Mouse (Mus musculus) bone marrow, adult 2 months (tissue): ENCODE results near the gene Cmklr1. TPM values are rescaled to one million over a fixed set of nuclear protein-coding genes. Genes with fewer than 3 reads are reported as not detected.

ENCODE experiments used
- H3K27ac ChIP-seq: fragments of 200-500 bp; 2 replicates; pipeline ENCODE4 v1.5.1; 2012; ENCODE audit warnings: low read depth, mild to moderate bottlenecking, control low read depth, inconsistent platforms, low read length; ENCODE audit not compliant: control insufficient read depth, poor library complexity, insufficient read depth
- H3K4me1 ChIP-seq: fragments of 200-500 bp; 2 replicates; pipeline ENCODE4 v1.6.1; 2011; ENCODE audit warnings: low read length; ENCODE audit not compliant: control insufficient read depth, insufficient read depth
- H3K4me3 ChIP-seq: fragments of 200-500 bp; replicated peaks from 2 replicates; pipeline ENCODE3; 2011; ENCODE audit warnings: mild to moderate bottlenecking, low read depth, low read length, control low read depth; ENCODE audit not compliant: control insufficient read depth
- CTCF ChIP-seq: fragments of 200-500 bp; IDR thresholded peaks from 2 replicates; pipeline ENCODE4 v1.5.1; 2011; ENCODE audit warnings: low read length, control low read depth; ENCODE audit not compliant: control insufficient read depth, insufficient read depth
- POLR2A ChIP-seq: fragments of 200-500 bp; IDR thresholded peaks from 2 replicates; pipeline ENCODE4 v1.6.1; 2011; ENCODE audit warnings: low read depth, mild to moderate bottlenecking, control low read depth, low read length, borderline replicate concordance; ENCODE audit not compliant: control insufficient read depth
- WGBS: fragments of 180-500 bp; shearing (Covaris S2); methylation state at CpG from one replicate; pipeline ENCODE4 v1.1.7; 2018; 5-methylcytosine and 5-hydroxymethylcytosine counted together
- polyA plus RNA-seq: library from polyadenylated mRNA; stranded (reverse); fragments of >200 nt; gene quantifications from 2 replicates; pipeline ENCODE4 v1.2.4, GENCODE M21; 2011; ENCODE audit warnings: low replicate concordance; ENCODE audit not compliant: missing spikeins, insufficient read depth, insufficient read length

The Cmklr1 gene
- polyA plus RNA-seq, 1 experiment: 2.6 TPM

DNA sequence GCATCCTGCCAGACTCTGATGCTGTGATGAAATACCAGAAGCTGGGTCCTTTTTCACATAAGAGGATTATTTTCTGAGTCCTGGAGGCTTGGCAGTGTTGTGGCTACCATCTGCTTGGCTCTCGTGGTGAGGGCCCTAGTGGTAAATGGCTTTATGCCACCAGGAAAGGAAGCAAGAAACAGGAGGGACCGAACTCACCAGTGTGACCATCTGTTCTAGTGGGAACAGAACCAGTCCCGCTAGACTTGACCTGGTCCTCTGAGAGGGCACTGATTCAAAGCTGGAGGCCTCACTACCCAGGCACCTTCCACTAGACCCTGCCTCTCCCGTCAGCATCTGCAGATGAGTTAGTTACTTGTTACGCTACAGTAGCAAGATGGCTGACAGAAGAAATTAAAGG lies 33.0 kb upstream of the Cmklr1 start:
- no peaks in the 10 kb centered on the region for H3K4me1 ChIP-seq
- 60% methylated on average over 5 of the region's 5 CpGs for WGBS
- TF ChIP-seq POLR2A (no peak), CTCF (no peak)
- H3K4me3 ChIP-seq: no peak overlapping the region
- H3K27ac ChIP-seq: no peak overlapping the region

GRCm38 (mm10) chr5:113682472-113682871 lies 32.2 kb upstream of the Cmklr1 start:
- no peak overlapping the region for H3K4me3 ChIP-seq
- H3K4me1 ChIP-seq: no peaks in the 10 kb centered on the region
- WGBS: 85% methylated on average over 3 of the region's 3 CpGs
- no peak for TF ChIP-seq CTCF
- TF ChIP-seq POLR2A: no peak
- no peak overlapping the region for H3K27ac ChIP-seq

DNA sequence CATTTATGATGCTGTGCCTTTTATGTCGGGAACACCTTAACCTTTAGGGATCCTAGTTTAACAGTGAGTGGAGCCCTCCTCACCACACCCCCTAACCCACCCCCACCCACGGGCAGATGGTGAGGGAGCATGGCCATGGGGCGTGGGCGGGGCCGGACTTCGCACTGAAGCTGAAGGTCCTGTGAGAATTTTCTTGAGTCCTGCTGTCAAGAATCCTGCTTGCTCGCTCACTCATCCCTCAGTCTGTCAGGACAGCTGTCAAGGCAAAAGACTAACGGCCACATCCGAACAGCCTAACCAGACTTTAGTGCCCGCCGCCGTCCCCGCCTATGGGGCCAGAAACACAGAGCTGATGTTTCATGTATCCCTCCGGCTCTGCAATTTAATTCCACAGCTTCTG lies 31.0 kb upstream of the Cmklr1 start:
- Histone ChIP-seq H3K27ac (no peak overlapping the region), H3K4me3 (no peak overlapping the region), H3K4me1 (no peaks in the 10 kb centered on the region)
- TF ChIP-seq CTCF (no peak), POLR2A (no peak)
- 84% methylated on average over 14 of the region's 14 CpGs for WGBS

DNA sequence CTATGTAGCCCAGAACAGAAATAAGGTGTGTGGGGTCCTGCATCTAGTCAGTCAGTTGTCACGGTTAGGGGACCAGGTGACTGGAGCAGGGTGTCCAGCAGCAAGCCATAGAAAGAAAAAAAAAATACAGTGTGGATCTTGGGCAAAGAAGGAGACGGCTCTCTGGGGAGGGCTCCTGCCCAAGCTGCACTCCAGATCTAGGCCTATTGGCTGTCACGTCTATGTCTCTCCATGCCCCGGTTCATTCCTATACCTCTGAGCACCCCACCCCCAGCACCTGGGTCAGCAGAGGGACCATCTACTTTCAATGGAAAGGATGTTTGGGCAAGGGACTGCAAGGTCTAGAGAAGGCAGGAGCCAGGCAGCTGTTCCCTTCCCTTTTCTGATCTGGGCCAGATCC lies 29.3 kb upstream of the Cmklr1 start:
- H3K4me3 ChIP-seq: no peak overlapping the region
- H3K4me1 ChIP-seq: no peaks in the 10 kb centered on the region
- H3K27ac ChIP-seq: no peak overlapping the region
- WGBS: 87% methylated on average over 4 of the region's 4 CpGs
- no peak for TF ChIP-seq CTCF
- no peak for TF ChIP-seq POLR2A

- H3K4me1 ChIP-seq: no peaks in the 10 kb centered on the region
- no peak for TF ChIP-seq POLR2A
- TF ChIP-seq CTCF: no peak
- WGBS: 76% methylated on average over 10 of the region's 10 CpGs
- no peak overlapping the region for H3K27ac ChIP-seq
- no peak overlapping the region for H3K4me3 ChIP-seq
These were observed 28.7 kb upstream of the Cmklr1 start for GRCm38 (mm10) chr5:113678743-113679452.

DNA sequence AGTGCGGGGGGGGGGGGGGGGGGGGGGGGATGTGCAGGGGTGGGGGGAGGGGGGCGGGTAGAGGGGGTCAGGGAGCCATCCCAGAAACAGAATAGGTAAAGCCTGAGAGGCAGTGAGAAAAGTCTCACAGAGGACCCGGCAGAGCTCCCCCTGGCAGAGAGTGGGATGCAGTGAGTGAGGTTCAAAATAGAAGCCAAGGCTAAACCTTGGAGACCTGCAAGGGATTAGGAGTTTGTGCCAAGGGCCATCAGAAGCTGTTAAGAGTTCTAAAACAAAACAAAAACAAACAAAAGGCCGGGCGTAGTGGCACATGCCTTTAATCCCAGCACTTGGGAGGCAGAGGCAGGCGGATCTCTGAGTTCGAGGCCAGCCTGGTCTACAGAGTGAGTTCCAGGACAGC lies 27.3 kb upstream of the Cmklr1 start:
- TF ChIP-seq CTCF (no peak), POLR2A (no peak)
- Histone ChIP-seq H3K4me3 (no peak overlapping the region), H3K4me1 (no peaks in the 10 kb centered on the region), H3K27ac (no peak overlapping the region)
- 87% methylated on average over 5 of the region's 7 CpGs for whole genome bisulfite sequencing

- Histone ChIP-seq H3K4me1 (peaks cover 4% of the 10 kb centered on the region), H3K4me3 (no peak overlapping the region), H3K27ac (no peak overlapping the region)
- TF ChIP-seq CTCF (no peak), POLR2A (no peak)
- WGBS: 81% methylated on average over 7 of the region's 7 CpGs
These were observed 24.6 kb upstream of the Cmklr1 start for GRCm38 (mm10) chr5:113674851-113675250.

GRCm38 (mm10) chr5:113672456-113672855 lies 22.2 kb upstream of the Cmklr1 start:
- peaks cover 4% of the 10 kb centered on the region for H3K4me1 ChIP-seq
- TF ChIP-seq POLR2A: no peak
- no peak for TF ChIP-seq CTCF
- peak overlapping the region; percentile 6; the same call in 1 of the 2 replicates for H3K27ac ChIP-seq
- H3K4me3 ChIP-seq: no peak overlapping the region
- WGBS: 7% methylated on average over 7 of the region's 7 CpGs

DNA sequence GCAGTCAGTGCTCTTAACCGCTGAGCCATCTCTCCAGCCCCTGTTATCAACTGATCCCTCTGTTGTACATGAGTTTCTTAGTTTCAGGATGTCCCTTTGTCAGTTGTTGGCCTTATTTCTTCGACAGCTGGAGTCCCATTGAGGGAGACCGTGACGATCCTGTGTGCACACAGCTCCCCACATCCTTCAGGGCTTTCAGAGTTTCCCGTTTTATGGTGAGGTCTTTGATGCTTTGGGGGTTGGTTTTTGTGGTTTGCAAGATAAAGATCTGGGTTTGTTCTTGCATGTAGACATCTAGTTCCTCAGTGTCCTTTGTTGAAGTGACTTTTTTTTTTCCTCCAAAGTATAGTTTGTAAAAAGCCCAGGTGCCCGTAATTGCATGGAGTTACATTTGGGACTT lies 20.4 kb upstream of the Cmklr1 start:
- peaks cover 4% of the 10 kb centered on the region for H3K4me1 ChIP-seq
- no peak overlapping the region for H3K4me3 ChIP-seq
- H3K27ac ChIP-seq: no peak overlapping the region
- 2% methylated on average over 6 of the region's 6 CpGs for WGBS
- TF ChIP-seq POLR2A (no peak), CTCF (no peak)
